Mouse (Mus musculus): ENCODE measurements around the gene Vsx1. TPM values are rescaled to one million over a fixed set of nuclear protein-coding genes. Genes with fewer than 3 reads are reported as not detected.

Gene Vsx1
- polyA plus RNA-seq, 1 experiment from 2014 or later: 0.19 TPM

GRCm38 (mm10) chr2:150648300-150648895, 40.8 kb downstream of the Vsx1 start:
- Histone ChIP-seq H3K27ac (replicated peaks) (0 out of 2 replicates have a peak overlapping the region, but pooled peaks have one; percentile 28), H3K4me1 (peaks cover 32% of the 10 kb centered on the region), H3K27me3 (ENCODE audit: low read depth, poor library complexity, severe bottlenecking) (no peaks in the 10 kb centered on the region), H3K9me3 (replicated peaks) (no peaks in the 10 kb centered on the region), H3K4me3 (no peak overlapping the region), H3K36me3 (no peaks in the 10 kb centered on the region)
- no peak for DNase-seq (ENCODE audit: low spot score)
- 61% methylated on average over 13 of the region's 13 CpGs for WGBS

GRCm38 (mm10) chr2:150647681-150648299, 41.4 kb downstream of the Vsx1 start:
- no peaks in the 10 kb centered on the region for H3K27me3 ChIP-seq (ENCODE audit: low read depth, poor library complexity, severe bottlenecking)
- H3K9me3 ChIP-seq (replicated peaks): no peaks in the 10 kb centered on the region
- peaks cover 32% of the 10 kb centered on the region for H3K4me1 ChIP-seq
- no peak for DNase-seq (ENCODE audit: low spot score)
- WGBS: 78% methylated on average over 14 of the region's 14 CpGs
- H3K4me3 ChIP-seq: no peak overlapping the region
- H3K27ac ChIP-seq (replicated peaks): no peak overlapping the region
- no peaks in the 10 kb centered on the region for H3K36me3 ChIP-seq

GRCm38 (mm10) chr2:150646411-150647121, 42.6 kb downstream of the Vsx1 start:
- Histone ChIP-seq H3K4me3 (no peak overlapping the region), H3K4me1 (peaks cover 32% of the 10 kb centered on the region), H3K27me3 (ENCODE audit: low read depth, poor library complexity, severe bottlenecking) (no peaks in the 10 kb centered on the region), H3K9me3 (replicated peaks) (no peaks in the 10 kb centered on the region), H3K36me3 (no peaks in the 10 kb centered on the region), H3K27ac (replicated peaks) (no peak overlapping the region; the same call in 1 of the 2 replicates)
- 89% methylated on average over 8 of the region's 8 CpGs for WGBS
- DNase-seq (ENCODE audit: low spot score): no peak

DNA sequence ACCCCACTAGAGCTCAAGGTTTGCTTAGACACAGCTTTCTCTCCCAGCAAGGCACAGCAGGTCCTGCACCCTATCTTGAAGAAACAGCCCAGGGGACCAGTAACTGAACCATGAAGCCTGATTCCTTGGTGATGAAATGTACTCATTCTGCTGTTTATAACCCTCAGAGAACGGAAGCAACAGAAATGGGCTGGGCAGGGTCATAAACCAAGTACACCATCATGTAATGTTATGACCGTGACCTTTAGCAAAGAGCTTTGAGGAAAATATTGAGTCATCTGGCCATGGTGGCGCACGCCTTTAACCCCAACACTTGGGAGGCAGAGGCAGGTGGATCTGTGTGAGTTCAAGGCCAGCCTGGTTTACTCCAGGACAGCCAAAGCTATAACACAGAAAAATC, 43.9 kb downstream of the Vsx1 start:
- WGBS: 95% methylated on average over 4 of the region's 4 CpGs
- Histone ChIP-seq H3K36me3 (no peaks in the 10 kb centered on the region), H3K4me3 (no peak overlapping the region), H3K9me3 (replicated peaks) (no peaks in the 10 kb centered on the region), H3K27ac (replicated peaks) (peak overlapping the region; percentile 65; the same call in 1 of the 2 replicates), H3K27me3 (ENCODE audit: low read depth, poor library complexity, severe bottlenecking) (no peaks in the 10 kb centered on the region), H3K4me1 (peaks cover 20% of the 10 kb centered on the region)
- no peak for DNase-seq (ENCODE audit: low spot score)

- Histone ChIP-seq H3K4me3 (no peak overlapping the region), H3K9me3 (replicated peaks) (no peaks in the 10 kb centered on the region), H3K27me3 (ENCODE audit: low read depth, poor library complexity, severe bottlenecking) (no peaks in the 10 kb centered on the region), H3K36me3 (no peaks in the 10 kb centered on the region), H3K27ac (replicated peaks) (peak overlapping the region; percentile 65), H3K4me1 (peaks cover 14% of the 10 kb centered on the region)
- peak; percentile 38 for DNase-seq (ENCODE audit: low spot score)
- 72% methylated on average over 8 of the region's 8 CpGs for WGBS
Observed at GRCm38 (mm10) chr2:150643726-150644415, 45.3 kb downstream of the Vsx1 start.

DNA sequence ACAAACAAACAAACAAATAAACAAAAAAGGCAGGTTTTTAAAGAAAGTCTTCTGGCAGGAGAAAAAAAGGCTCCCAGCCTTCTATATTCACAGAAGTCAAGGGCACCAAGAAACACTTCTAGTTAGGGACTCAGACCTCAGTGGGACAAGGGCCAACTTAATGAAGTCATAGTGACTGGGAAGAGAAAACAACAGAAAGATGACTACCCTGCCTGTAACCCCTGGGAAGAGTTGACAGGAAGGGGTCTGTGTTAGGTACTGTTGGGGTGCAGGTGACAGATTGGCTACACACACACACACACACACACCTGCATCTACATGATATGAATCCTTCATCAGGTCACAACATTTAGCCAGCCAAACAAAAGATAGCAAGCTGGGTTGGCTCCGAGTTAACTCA, 46.0 kb downstream of the Vsx1 start:
- H3K27me3 ChIP-seq (ENCODE audit: low read depth, poor library complexity, severe bottlenecking): no peaks in the 10 kb centered on the region
- WGBS: 93% methylated on average over 1 of the region's 1 CpGs
- H3K9me3 ChIP-seq (replicated peaks): no peaks in the 10 kb centered on the region
- H3K4me3 ChIP-seq: no peak overlapping the region
- no peaks in the 10 kb centered on the region for H3K36me3 ChIP-seq
- peak overlapping the region; percentile 65 for H3K27ac ChIP-seq (replicated peaks)
- peaks cover 17% of the 10 kb centered on the region for H3K4me1 ChIP-seq
- no peak for DNase-seq (ENCODE audit: low spot score)

- WGBS: 39% methylated on average over 2 of the region's 2 CpGs
- Histone ChIP-seq H3K27me3 (ENCODE audit: low read depth, poor library complexity, severe bottlenecking) (no peaks in the 10 kb centered on the region), H3K9me3 (replicated peaks) (no peaks in the 10 kb centered on the region; the same call in 1 of the 2 replicates), H3K4me3 (no peak overlapping the region; the same call in 1 of the 2 replicates), H3K27ac (replicated peaks) (peak overlapping the region; percentile 82), H3K4me1 (peaks cover 19% of the 10 kb centered on the region), H3K36me3 (peaks cover 4% of the 10 kb centered on the region; the same call in 1 of the 2 replicates)
- no peak for DNase-seq (ENCODE audit: low spot score)
Observed at GRCm38 (mm10) chr2:150638370-150638733, 50.8 kb downstream of the Vsx1 start.

DNA sequence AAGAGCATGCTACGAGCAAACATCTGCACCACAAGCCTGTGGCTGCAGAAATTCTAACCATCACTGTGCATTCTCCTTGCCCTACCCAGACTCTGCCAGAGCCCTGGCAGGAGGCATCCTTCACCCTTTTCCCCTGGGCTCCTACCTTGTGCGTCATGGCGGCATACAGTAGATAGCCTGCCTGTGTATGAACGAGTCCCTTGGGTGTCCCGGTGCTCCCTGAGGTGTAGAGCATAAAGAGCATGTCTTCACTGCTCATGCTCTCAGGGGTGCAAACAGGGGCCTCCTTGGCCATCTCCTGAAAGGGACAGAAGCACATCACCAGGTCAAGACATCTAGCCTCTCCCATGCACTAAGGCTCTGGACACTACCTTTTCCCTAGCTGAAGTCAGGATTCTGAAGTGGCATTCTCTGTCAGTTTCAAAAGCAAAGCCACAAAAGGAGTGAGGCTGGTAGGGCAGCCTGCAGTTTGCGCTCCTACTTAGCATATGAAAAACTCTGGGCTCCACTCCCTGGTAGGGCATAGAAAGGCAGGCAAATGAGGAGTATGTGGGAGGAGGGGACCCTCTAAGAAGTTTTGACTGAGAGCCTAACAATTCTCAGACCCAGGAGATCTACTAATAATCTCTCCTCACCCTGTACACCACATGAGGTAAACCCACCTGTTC, 51.3 kb downstream of the Vsx1 start:
- 51% methylated on average over 6 of the region's 6 CpGs for WGBS
- Histone ChIP-seq H3K27ac (replicated peaks) (peak overlapping the region; percentile 82), H3K36me3 (peaks cover 4% of the 10 kb centered on the region; the same call in 1 of the 2 replicates), H3K4me1 (peaks cover 19% of the 10 kb centered on the region), H3K9me3 (replicated peaks) (no peaks in the 10 kb centered on the region; the same call in 1 of the 2 replicates), H3K4me3 (no peak overlapping the region; the same call in 1 of the 2 replicates), H3K27me3 (ENCODE audit: low read depth, poor library complexity, severe bottlenecking) (no peaks in the 10 kb centered on the region)
- DNase-seq (ENCODE audit: low spot score): peak; percentile 14

GRCm38 (mm10) chr2:150635877-150636446, 53.2 kb downstream of the Vsx1 start:
- WGBS: 74% methylated on average over 3 of the region's 3 CpGs
- peaks cover 4% of the 10 kb centered on the region; the same call in 1 of the 2 replicates for H3K36me3 ChIP-seq
- DNase-seq (ENCODE audit: low spot score): no peak
- H3K4me1 ChIP-seq: peaks cover 19% of the 10 kb centered on the region
- no peak overlapping the region for H3K27ac ChIP-seq (replicated peaks)
- H3K9me3 ChIP-seq (replicated peaks): no peaks in the 10 kb centered on the region; the same call in 1 of the 2 replicates
- H3K4me3 ChIP-seq: no peak overlapping the region
- no peaks in the 10 kb centered on the region for H3K27me3 ChIP-seq (ENCODE audit: low read depth, poor library complexity, severe bottlenecking)
